Mouse (Mus musculus) layer of hippocampus, adult 2 months (tissue): ENCODE measurements at regions not wholly inside any gene's neighbourhood (a gene's known extent, or its start where the extent isn't known, plus 50 kb on each side); places are given as distances from the start of the nearest gene placed in this dataset.

Experiments used
- DNase-seq, 2 experiments: peaks; one replicate each; pipeline ENCODE4 v3.0.0; 2022; ENCODE audit warnings: low spot score in 2 of 2
- H3K27ac ChIP-seq: fragments of 200-600 bp; 2 replicates; pipeline ENCODE4 v1.8.1; 2022
- H3K4me3 ChIP-seq: fragments of 200-600 bp; 2 replicates; pipeline ENCODE4 v1.8.1; 2022; ENCODE audit warnings: mild to moderate bottlenecking
- CTCF ChIP-seq: fragments of 200-600 bp; conservative IDR thresholded peaks from 2 replicates; pipeline ENCODE4 v1.8.1; 2022; ENCODE audit warnings: antibody characterized with exemption, mild to moderate bottlenecking, moderate library complexity

GRCm38 (mm10) chr3:117438473-117439114 is 77.9 kb upstream of the Plppr4 start:
- Histone ChIP-seq H3K27ac (peak overlapping the region; percentile 82), H3K4me3 (peak overlapping the region; percentile 14; the same call in 1 of the 2 replicates)
- TF ChIP-seq CTCF, result peak; percentile 91
- DNase-seq, result peak; percentile 79 to 88

DNA sequence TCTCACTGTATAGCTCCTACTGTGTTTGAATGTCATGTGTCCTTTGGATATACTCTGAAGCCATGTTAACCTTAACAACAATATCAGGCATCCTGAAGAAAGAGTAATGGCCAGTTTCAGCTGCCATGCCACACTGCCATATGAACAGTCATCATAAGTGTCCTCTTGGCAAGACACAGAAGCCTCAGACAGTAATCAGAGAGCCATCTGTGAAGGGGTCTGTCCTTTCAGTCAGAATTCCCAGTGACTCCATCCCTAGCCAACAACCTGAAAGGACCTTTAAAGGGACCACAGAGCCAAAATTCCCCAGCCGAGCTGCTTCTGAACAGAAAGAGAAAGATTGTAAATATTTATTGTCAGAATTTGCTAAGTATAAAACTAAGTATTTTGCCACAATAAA is 63.9 kb upstream of the Plppr4 start:
- TF ChIP-seq CTCF, result no peak
- Histone ChIP-seq H3K27ac (no peak overlapping the region), H3K4me3 (no peak overlapping the region)
- no peak for DNase-seq

GRCm38 (mm10) chr3:117412896-117413747 is 52.4 kb upstream of the Plppr4 start:
- TF ChIP-seq CTCF, result no peak
- Histone ChIP-seq H3K4me3 (no peak overlapping the region), H3K27ac (0 out of 2 replicates have a peak overlapping the region, but pooled peaks have one; percentile 18)
- no peak for DNase-seq
